Mouse (Mus musculus) small intestine, adult 2 months (tissue): ENCODE measurements at regions not wholly inside any gene's neighbourhood (a gene's known extent, or its start where the extent isn't known, plus 50 kb on each side); places are given as distances from the start of the nearest gene placed in this dataset.

Experiments used
- CTCF ChIP-seq: fragments of 200-500 bp; IDR thresholded peaks from 2 replicates; pipeline ENCODE4 v1.5.1; 2012; ENCODE audit warnings: low read depth, mild to moderate bottlenecking, control low read depth, inconsistent platforms, low read length, moderate library complexity, mixed read lengths; ENCODE audit not compliant: insufficient replicate concordance, insufficient read length; ENCODE audit errors: extremely low read depth
- POLR2A ChIP-seq: fragments of 200-500 bp; IDR thresholded peaks from 2 replicates; pipeline ENCODE4 v1.6.1; 2012; ENCODE audit warnings: low read depth, mild to moderate bottlenecking, control low read depth, inconsistent platforms, low read length, moderate library complexity

- TF ChIP-seq CTCF (no peak), POLR2A (no peak)
Observed at GRCm38 (mm10) chr4:81097597-81097996, 187.2 kb downstream of the Lurap1l start.
